Comparison of ENCODE assay signal across 26 mouse cellular contexts in the genomic region with DNA sequence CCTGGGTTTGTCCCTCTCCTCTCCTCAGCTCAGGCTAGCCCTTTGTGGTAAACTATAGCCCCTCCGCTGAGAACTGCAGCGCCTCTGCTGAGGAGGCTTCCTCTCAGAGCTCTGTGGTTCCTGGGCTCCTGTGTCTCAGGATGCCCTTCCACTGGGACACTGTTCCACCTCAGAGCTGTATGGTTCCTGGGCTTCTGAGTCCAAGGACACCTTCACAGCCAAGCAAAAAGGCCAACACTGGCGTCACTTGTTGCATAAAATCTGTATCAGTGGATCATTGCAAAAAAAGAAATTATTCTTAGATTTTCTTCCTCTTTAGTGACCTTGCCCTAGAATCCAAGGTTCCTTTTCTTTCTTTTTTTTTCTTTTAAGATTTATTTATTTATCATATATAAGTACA. TPM values are rescaled to one million over a fixed set of nuclear protein-coding genes. Genes with fewer than 3 reads are reported as not detected.
A peak's percentile ranks its signal among the peaks of the same experiment; 100 is the strongest.
DNase-seq lines count a peak whose midpoint lies in the region; ATAC-seq and TF ChIP-seq lines count a peak whose summit lies in the region.
"Had no signal": no experiment of that assay in that cellular context is flagged by ENCODE, and none has a peak within 500 bp of the region (broad histone marks: within the 10 kb centered on the region; RNA-seq: fewer than 3 reads in every experiment).

No protein-coding gene starts in this region.

- WGBS in limb, embryonic 12.5 days: 90% methylated on average over 3 of the region's 3 CpGs
- WGBS in limb, embryonic 10.5 days: 82% methylated on average over 3 of the region's 3 CpGs
- 87% methylated on average over 3 of the region's 3 CpGs for WGBS in limb, embryonic 15.5 days
- WGBS in cerebellum, adult 2 months: 83% methylated on average over 3 of the region's 3 CpGs

- DNase-seq in limb, embryonic 10.5 days (ENCODE audit: low spot score): no peak
- DNase-seq in adrenal gland, adult 8-10 months: peak; percentile 67
- DNase-seq in cerebellum, adult 2 months: no peak
- DNase-seq: B cell, adult 2 months; cerebellum, adult 18-20 months; cerebellum, postnatal 14 days; kidney, adult 2 months; kidney, postnatal 4 days; liver, embryonic 13.5 days; lung, adult 2 months; lung, postnatal 10 days; midbrain, embryonic 14.5 days; retina, postnatal 1 day; right cerebral cortex, postnatal 14 days had no signal

- H3K36me3 ChIP-seq in limb, embryonic 12.5 days: peaks cover 12% of the 10 kb centered on the region
- peaks cover 9% of the 10 kb centered on the region for H3K36me3 ChIP-seq in limb, embryonic 10.5 days
- H3K36me3 ChIP-seq in ES-Bruce4 (ENCODE audit: control insufficient read depth, insufficient read depth, low read length, poor library complexity, severe bottlenecking): peaks cover 3% of the 10 kb centered on the region
- peaks cover 6% of the 10 kb centered on the region for H3K36me3 ChIP-seq in limb, embryonic 15.5 days
- H3K36me3 ChIP-seq: intestine, embryonic 15.5 days; liver, embryonic 13.5 days; neural tube, embryonic 15.5 days had no signal

- no peak overlapping the region for H3K4me3 ChIP-seq in limb, embryonic 12.5 days (replicated peaks)
- no peak overlapping the region for H3K4me3 ChIP-seq in limb, embryonic 10.5 days
- no peak overlapping the region for H3K4me3 ChIP-seq in ES-Bruce4 (ENCODE audit: low read depth, low read length)
- H3K4me3 ChIP-seq in limb, embryonic 15.5 days: no peak overlapping the region
- no peak overlapping the region for H3K4me3 ChIP-seq in cerebellum, adult 2 months (replicated peaks; ENCODE audit: insufficient read depth, low read depth, low read length)
- H3K4me3 ChIP-seq: erythroblast, embryonic 14.5 days; heart, embryonic 13.5 days; hindbrain, embryonic 12.5 days; intestine, embryonic 15.5 days; liver, embryonic 13.5 days; neural tube, embryonic 15.5 days had no signal

- H3K4me1 ChIP-seq in limb, embryonic 12.5 days (replicated peaks): peaks cover 17% of the 10 kb centered on the region
- peaks cover 5% of the 10 kb centered on the region for H3K4me1 ChIP-seq in limb, embryonic 10.5 days
- H3K4me1 ChIP-seq in ES-Bruce4 (ENCODE audit: control insufficient read depth, insufficient read depth, low read length): peaks cover 19% of the 10 kb centered on the region
- 0 out of 2 replicates have a peak, but pooled peaks cover 11% of the 10 kb centered on the region for H3K4me1 ChIP-seq in limb, embryonic 15.5 days
- no peaks in the 10 kb centered on the region for H3K4me1 ChIP-seq in cerebellum, adult 2 months (ENCODE audit: control insufficient read depth, insufficient read depth, low read length)
- H3K4me1 ChIP-seq: hindbrain, embryonic 12.5 days; neural tube, embryonic 15.5 days had no signal

- no peak for ATAC-seq in limb, embryonic 12.5 days (ENCODE audit: insufficient number of reproducible peaks, insufficient read depth, low FRiP score, low TSS enrichment, low read depth)
- no peak for ATAC-seq in limb, embryonic 15.5 days (ENCODE audit: insufficient number of reproducible peaks, low FRiP score, low TSS enrichment, low read depth)
- ATAC-seq: forebrain, embryonic 16.5 days; hindbrain, postnatal 0 days; intestine, embryonic 15.5 days; Patski had no signal

- H3K9me3 ChIP-seq in limb, embryonic 12.5 days: no peaks in the 10 kb centered on the region
- H3K9me3 ChIP-seq in limb, embryonic 10.5 days (replicated peaks): no peaks in the 10 kb centered on the region
- H3K9me3 ChIP-seq in ES-Bruce4 (replicated peaks; ENCODE audit: control insufficient read depth, insufficient read depth, low read length, poor library complexity, severe bottlenecking): no peaks in the 10 kb centered on the region
- no peaks in the 10 kb centered on the region for H3K9me3 ChIP-seq in limb, embryonic 15.5 days
- H3K9me3 ChIP-seq: heart, embryonic 13.5 days; hindbrain, embryonic 12.5 days; intestine, embryonic 15.5 days; liver, embryonic 13.5 days; neural tube, embryonic 15.5 days had no signal

- H3K27me3 ChIP-seq in limb, embryonic 12.5 days: no peaks in the 10 kb centered on the region
- H3K27me3 ChIP-seq in limb, embryonic 10.5 days (ENCODE audit: low read depth, poor library complexity, severe bottlenecking): no peaks in the 10 kb centered on the region
- H3K27me3 ChIP-seq in ES-Bruce4 (ENCODE audit: control insufficient read depth, insufficient read depth, low read length, poor library complexity, severe bottlenecking): no peaks in the 10 kb centered on the region
- H3K27me3 ChIP-seq in limb, embryonic 15.5 days: no peaks in the 10 kb centered on the region
- H3K27me3 ChIP-seq in cerebellum, adult 2 months (ENCODE audit: control insufficient read depth, insufficient read depth, low read length): no peaks in the 10 kb centered on the region
- H3K27me3 ChIP-seq: heart, embryonic 13.5 days; hindbrain, embryonic 12.5 days; intestine, embryonic 15.5 days; liver, embryonic 13.5 days; neural tube, embryonic 15.5 days; Patski had no signal

- peak overlapping the region; percentile 37; the same call in 1 of the 2 replicates for H3K27ac ChIP-seq in limb, embryonic 12.5 days
- no peak overlapping the region for H3K27ac ChIP-seq in limb, embryonic 10.5 days
- H3K27ac ChIP-seq in ES-Bruce4 (ENCODE audit: insufficient read depth, low read length): peak overlapping the region; percentile 6; the same call in 1 of the 2 replicates
- 0 out of 2 replicates have a peak overlapping the region, but pooled peaks have one; percentile 2 for H3K27ac ChIP-seq in limb, embryonic 15.5 days
- no peak overlapping the region for H3K27ac ChIP-seq in cerebellum, adult 2 months (ENCODE audit: insufficient read depth, low read length)
- H3K27ac ChIP-seq: heart, embryonic 13.5 days; hindbrain, embryonic 12.5 days; hindbrain, postnatal 0 days; intestine, embryonic 15.5 days; liver, embryonic 13.5 days; macrophage; neural tube, embryonic 15.5 days had no signal

- H3K4me2 ChIP-seq in limb, embryonic 12.5 days: no peak overlapping the region
- H3K4me2 ChIP-seq in limb, embryonic 15.5 days: no peak overlapping the region
- H3K4me2 ChIP-seq: heart, embryonic 13.5 days; hindbrain, embryonic 12.5 days; intestine, embryonic 15.5 days; liver, embryonic 13.5 days; neural tube, embryonic 15.5 days had no signal

- TF ChIP-seq CTCF in ES-Bruce4 (IDR thresholded peaks at IDR 0.05; ENCODE audit: low read depth, low read length): no peak
- TF ChIP-seq CTCF in cerebellum, adult 2 months (IDR thresholded peaks at IDR 0.05; ENCODE audit: borderline replicate concordance, insufficient read depth, low read depth, low read length): no peak

- H3K9ac ChIP-seq in limb, embryonic 12.5 days (replicated peaks): no peak overlapping the region
- H3K9ac ChIP-seq in ES-Bruce4 (ENCODE audit: low read depth, poor library complexity, severe bottlenecking): no peak overlapping the region
- H3K9ac ChIP-seq in limb, embryonic 15.5 days: no peak overlapping the region
- H3K9ac ChIP-seq: heart, embryonic 13.5 days; hindbrain, embryonic 12.5 days; intestine, embryonic 15.5 days; liver, embryonic 13.5 days; neural tube, embryonic 15.5 days had no signal

- no peak for TF ChIP-seq EP300 in ES-Bruce4 (IDR thresholded peaks at IDR 0.05; ENCODE audit: insufficient read depth, low read depth, low read length)

- TF ChIP-seq POLR2A in ES-Bruce4 (IDR thresholded peaks at IDR 0.05; ENCODE audit: insufficient read depth, low read length): no peak
- TF ChIP-seq POLR2A in cerebellum, adult 2 months (IDR thresholded peaks at IDR 0.05; ENCODE audit: borderline replicate concordance, insufficient read depth, low read length): no peak

RNA-seq across cellular contexts. Expression of a gene that starts 0.8 kb away (rescaled TPM):
- 449 and 458 TPM in 2 replicates for polyA plus RNA-seq in limb, embryonic 12.5 days (2016; fragmentation: Nextera tagmentation; extraction: Ambion mirVana)
- polyA plus RNA-seq in limb, embryonic 10.5 days (2016; fragmentation: Nextera tagmentation; extraction: Ambion mirVana): 499 and 560 TPM in 2 replicates
- 308 and 323 TPM in 2 replicates for polyA plus RNA-seq in ES-Bruce4 (2011; ENCODE audit: insufficient read depth, insufficient read length, low read depth, missing spikeins)
- 100 to 1,000 TPM; 196 to 232 (median 214) TPM for total RNA-seq in adrenal gland, adult 8-10 months (2022)
- polyA plus RNA-seq in limb, embryonic 15.5 days (2015; fragmentation: Nextera tagmentation; extraction: Ambion mirVana): 373 and 378 TPM in 2 replicates
- polyA plus RNA-seq in cerebellum, adult 2 months (2012; rRNA removed): 147 TPM in 2 replicates

Comparison
In these comparisons a context has a peak if more than half of its experiments do, and no peak if none do; other contexts are left out.
1. H3K27ac ChIP-seq: peak in limb, embryonic 12.5 days (single experiment), ES-Bruce4 (single experiment) and limb, embryonic 15.5 days (single experiment); none in limb, embryonic 10.5 days (single experiment) and cerebellum, adult 2 months (single experiment).